Mouse (Mus musculus) monocyte, adult 2 months (primary cell): Measurements from ENCODE around the gene Wdfy3.
"Not testable (repeated sequence)": the region's sequence is repeated elsewhere in the genome, so short reads cannot be mapped to it uniquely, and the experiment has no call there.

Source experiments
- DNase-seq, 2 experiments: peaks; one replicate each; pipeline ENCODE4 v3.0.0; 2022; ENCODE audit warnings: low spot score in 2 of 2, low read depth in 1 of 2

The Wdfy3 gene

DNA sequence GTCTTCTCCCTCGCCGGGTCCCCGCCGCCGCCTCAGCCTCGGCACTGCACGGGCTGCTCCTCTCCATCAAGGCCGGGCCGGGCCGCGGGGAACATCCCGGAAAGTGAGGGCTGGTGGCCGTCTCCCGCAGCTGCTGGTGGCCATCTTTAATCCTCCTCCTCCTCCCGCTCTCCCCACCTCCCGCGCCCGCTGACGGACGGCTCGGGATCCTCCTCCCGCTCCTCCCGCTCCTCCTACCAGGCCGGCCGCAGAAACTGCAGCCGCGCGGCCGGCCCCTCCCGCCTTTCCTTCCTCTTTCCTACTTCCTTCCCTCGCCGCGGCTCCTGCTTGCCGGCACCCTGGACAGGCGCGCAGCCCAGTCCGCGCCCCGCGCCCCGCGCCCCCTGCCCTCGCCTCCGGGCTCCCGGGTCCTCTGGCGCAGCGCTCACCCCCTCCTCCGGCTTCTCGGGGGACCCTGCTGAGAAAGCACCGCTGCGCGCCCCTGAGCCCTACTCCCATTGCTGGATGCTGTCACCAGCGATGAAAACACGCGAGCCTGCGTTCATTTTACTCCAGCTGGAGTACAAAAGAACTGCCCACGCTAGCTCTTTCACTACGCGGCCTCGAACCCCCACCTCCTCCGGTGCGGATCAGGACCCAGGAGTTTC is at the start of gene Wdfy3:
Wdfy3 (minus strand) TSS at position 155 of the 647 bp plus-strand sequence.
- peak; percentile 78 to 80 for DNase-seq

DNA sequence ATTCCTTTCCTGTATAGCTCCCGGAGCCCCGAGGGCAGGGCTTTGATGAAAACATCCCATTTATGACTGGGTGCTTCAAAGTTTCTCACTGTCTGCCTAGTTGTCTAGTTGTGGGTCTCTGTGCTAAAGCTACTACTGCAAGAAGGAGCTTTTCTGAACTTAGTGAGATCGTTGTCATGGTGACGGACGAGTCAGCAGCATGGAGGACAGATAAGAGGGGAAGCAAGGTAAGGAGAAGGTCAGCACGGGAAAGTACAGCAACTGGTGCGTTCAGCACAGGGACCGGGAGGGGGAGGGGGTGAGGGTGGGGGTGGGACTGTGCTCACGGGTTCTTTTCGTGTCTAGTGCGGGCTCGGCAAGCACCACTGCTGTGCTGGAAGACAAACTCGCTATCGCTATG is 43.3 kb upstream of the Wdfy3 start:
- DNase-seq: no peak

DNA sequence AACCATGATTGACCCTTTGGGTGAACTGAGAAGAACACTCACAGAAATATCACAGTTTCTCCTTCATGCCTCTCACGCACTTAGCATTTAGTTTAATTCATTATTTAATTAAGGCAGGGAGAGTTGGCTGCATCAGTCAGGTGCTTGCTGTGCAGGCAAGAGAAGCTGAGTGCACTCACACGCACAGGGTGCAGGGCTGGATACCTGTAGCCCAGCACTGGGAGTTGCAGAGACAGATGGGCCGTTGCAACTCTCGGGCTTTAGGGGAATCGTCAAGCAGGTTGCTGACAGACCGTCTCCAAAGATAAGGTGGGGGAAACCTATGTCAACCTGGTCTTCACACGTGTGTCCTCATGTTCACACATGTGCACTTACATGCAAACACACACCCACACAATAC is 42.3 kb upstream of the Wdfy3 start:
- no peak for DNase-seq

DNA sequence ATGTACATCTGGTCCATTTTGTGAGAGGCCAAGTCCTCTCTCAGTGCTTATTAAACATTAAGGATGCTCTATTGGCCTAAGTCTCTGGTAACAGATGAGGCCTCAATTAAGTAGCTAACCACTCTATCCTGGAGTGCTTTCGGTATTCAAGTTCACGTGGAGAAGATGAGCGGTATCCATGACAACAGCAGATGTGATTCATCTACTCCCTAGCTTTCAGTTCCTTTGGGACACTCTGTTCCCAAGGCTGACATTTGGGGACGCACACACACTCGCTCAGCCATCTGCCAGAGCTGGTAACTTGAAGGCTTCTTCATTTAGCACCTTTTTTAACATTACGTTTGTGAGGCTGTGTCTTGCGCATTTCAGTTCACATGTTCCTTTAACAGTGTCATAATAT is 40.3 kb upstream of the Wdfy3 start:
- DNase-seq: no peak

DNA sequence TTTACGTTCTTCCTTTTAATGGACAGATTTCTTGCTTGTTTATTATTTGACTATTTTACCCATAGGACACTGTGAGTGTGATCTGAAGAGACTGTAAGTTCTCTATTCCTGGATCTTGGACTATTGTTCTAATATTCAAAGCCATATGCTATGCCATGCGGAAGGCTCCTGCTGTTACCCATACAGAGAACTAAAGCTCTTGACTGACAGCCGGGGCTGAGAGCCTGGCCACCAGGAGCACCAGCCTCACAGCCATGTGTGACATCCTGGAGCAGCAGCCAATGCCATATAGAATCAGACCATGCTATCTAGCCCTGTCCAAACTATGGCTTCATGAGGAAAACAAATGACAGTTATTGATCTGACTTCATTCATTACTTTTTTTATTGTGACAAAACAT is 36.2 kb upstream of the Wdfy3 start:
- no peak for DNase-seq

DNA sequence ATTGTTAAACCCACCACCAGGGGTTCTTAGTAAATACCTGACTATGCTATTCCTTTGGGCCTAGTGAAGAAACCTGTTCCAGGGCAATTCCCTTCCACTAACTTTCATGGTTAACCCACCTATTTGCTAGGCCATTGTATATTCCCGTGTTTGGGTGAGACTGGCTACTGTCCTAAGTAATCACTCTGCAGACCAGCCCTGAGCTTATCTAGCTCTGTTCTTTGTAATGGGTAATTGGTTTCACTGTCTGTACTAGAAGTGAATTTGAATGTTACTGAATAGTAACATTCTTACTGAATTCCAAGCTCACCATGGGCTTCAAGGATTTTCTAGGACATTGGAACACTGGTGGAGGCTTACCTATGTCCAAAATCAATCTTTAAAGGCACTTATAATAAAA is 32.1 kb upstream of the Wdfy3 start:
- DNase-seq: not testable (repeated sequence)

DNA sequence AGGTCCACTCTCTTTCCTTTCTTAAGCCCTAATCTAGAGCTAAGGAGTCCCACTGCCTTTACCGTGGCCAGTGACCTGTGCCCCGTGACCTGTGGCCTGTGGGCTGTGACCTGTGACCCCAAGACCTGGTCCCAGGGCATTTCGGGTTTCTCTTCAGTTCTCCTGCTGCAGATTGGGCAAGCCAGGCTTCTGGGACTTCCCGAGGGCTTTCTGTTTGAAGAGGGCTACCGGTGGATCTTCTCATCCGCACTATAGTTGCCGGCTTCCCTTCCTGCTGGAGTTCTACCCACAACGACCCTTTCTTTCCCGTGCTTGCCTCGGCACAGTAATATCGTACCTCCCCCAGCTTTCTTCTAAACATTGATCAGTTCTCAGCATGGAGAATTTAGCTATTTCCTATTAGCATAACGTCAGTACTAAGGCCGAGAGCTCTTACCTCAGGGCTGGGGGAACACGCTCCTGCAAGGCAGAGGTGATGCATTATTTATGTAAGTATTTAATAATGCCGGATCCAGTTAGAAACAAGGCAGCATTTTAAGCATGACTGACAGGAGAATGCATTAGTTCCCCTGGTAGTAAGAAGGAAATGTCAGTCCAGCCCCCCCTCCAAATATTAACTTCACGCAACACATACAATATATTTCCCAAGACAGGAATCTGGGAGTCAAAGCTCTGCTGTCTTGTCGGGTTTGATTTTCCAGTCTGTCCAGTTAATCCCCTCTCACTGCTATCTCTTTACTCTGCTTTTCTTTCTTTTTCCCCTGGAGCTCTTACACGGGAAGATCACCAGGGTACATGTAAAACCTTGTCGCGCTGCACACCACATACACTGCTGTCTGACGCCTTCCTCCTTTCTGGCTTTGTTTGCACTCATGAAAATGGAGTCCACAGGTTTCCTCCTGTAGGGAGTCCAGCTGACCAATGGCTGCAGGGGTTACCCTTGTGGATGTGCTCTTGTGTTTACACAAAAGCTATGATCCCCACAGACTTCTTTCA is 30.8 kb upstream of the Wdfy3 start:
- no peak for DNase-seq

DNA sequence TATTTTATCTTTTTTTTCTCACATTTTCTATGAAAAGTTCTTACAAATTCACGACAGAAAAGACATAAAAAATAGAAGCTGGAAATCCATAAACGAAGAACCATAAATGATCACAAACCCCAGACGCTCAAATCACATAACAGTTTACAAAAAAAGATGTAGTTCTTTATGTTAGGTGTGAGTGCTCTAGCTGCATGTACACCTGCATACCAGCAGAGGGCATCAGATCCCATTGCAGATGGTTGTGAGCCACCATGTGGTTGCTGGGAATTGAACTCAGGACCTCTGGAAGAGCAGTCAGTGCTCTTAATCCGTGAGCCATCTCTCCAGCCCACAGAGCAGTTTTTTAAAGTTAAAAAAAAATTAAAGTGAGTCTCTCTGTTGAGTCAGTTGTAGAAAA is 25.9 kb upstream of the Wdfy3 start:
- DNase-seq: no peak

DNA sequence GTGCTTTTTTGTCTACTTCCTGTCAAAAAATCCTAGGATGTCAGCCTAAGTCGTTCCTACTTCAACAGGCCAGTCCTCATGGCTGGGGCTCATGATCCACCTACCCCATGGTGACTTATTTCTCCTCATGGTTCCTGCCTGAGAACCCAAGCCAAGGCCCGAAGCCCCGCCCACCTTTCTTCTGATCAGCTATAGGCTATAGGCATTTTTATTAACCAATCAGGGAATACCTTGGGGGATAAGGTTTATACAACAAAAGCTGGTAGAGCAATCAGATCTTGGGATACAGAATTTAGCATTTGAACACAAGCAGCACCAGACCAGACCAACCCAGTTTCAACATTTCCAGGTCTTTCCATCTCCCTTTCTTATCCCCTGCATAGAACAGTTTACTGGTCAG is 21.0 kb upstream of the Wdfy3 start:
- no peak for DNase-seq

DNA sequence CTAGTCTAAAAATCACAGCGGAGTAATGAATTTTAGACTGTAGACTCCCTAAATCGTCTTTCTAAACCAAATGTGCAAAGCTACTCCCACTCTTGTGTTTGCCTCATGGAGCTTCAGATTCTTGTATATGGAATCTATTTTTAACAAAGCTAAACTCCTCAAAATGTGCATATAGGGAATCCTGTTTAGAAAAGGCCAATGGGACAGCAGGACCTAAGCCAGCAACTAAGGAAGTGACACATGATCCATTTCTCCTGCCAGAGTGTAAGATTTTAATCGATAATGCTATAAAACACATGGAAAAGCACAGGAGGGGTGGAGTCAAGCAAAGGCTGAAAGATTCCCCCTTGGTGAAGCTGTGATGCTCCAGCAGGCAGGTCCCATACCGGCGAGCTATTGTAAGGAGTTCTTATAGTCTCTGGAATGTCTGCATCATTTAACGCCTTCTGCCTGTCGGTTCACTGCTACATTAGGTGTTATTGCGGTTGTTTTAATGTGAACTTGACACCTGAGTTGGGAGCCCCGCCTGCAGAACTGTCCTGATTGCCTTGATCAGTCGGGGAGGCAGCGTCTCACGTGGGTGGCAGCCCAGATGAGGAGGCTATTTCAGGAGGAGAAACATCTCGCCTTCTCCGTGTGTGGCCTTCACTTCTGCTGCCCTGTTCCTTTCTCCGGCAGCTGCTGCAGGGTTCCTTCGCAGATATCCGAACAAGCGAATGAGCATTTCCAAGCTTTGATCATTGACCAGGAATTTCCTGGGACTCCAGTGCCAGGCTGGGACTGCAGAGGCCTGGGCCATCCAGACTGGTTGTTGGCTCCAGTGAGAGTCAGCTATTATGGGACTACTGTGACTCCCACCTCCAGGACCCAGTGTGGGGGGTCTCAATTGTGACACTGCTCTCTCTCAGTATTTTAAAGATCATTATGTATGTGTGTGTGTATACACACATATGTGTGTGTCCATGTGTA is 15.3 kb upstream of the Wdfy3 start:
- no peak for DNase-seq

DNA sequence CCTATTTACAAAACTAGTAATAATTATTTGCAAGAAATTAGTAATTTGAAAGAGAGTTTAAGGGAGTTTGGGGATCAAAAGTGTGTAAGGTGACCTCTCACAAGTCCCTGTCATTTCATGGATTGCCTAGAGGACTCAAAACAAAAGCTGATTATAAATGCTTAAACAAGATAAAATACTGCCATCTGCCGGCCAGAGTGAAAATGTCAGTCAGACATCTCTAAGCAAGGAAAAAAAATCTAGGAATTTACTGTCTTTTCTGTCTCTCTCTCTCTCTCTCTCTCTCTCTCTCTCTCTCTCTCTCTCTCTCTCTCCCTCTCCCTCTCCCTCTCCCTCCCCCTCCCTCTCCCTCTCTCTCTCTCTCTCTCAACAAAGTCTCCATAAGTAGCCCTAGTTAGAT is 4.4 kb upstream of the Wdfy3 start:
- no peak for DNase-seq

DNA sequence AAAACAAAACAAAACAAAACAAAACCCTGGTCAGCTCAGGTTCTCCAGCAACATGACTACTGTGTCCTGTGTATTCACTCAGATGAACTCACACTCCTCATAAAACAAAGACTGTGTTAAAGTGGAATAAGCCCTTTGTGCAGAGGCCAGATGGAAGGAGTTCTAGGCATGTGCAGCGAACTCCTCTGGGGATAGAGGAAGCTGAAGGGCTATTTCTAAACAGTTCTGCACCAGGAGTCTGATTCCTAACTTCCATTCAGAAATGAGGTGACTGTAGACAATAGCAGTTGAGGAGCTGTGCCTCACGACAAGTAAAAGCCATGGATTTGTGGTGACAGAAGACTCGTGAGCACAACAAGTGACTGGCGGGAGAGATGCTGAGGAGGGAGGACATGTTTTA is 2.3 kb upstream of the Wdfy3 start:
- no peak for DNase-seq

DNA sequence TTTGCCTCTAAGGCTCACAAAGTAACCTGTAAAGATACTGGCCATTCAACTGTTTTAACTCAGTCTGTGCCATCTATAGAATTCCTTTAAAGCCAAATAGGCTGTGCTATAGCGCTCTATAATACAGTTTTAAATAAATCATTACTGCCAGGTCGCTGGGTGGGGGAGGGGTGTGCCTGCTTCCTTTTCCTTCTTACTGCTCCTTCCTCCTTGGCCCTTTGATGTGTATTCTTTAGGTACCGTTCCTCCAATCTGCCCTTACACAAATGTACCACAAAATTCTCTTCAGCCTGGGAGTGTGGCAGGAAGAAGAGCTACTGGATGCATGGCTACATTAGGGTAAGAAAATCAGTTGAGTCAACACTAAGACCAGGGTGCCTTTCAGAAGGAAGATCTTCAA is 1.5 kb upstream of the Wdfy3 start:
- DNase-seq: no peak

DNA sequence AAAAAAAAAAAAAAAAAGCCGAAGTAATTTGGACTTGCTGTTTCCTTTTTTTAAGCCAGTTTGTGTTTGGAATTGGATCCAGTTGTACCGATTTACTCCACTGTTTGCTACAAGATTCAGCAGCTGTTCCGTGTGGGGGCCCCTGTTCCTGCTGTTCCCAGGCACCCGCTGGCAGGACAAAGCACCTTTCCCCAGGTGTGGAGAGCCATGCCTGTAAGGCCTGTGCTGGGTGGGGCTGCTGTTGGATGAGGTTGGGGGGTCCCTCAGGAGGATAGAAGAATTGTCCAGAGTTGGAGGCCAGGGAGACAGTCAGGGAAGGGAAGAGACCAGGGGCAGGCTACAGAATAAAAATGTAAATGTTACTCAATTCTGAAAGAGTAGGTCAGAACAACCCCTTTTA is 1.1 kb upstream of the Wdfy3 start:
- DNase-seq: no peak

DNA sequence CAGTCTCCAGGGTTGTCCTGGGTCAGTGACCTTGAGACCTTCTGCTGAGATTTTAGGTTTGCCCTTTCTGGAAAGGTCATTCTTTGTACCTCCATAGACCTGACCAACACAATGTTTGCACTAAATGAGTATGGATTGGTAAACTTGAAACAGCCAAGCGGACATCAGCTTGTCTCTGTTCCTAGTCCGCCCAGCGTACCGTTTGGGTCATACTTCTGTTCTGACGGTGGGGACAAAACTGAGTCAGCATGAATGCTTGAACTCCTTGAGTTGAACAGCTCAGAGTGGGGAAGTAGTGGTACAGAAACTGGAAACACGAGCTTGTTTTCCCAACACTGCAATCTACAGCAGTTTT is 670 bp upstream of the Wdfy3 start:
- peak; percentile 24 to 56 for DNase-seq

DNA sequence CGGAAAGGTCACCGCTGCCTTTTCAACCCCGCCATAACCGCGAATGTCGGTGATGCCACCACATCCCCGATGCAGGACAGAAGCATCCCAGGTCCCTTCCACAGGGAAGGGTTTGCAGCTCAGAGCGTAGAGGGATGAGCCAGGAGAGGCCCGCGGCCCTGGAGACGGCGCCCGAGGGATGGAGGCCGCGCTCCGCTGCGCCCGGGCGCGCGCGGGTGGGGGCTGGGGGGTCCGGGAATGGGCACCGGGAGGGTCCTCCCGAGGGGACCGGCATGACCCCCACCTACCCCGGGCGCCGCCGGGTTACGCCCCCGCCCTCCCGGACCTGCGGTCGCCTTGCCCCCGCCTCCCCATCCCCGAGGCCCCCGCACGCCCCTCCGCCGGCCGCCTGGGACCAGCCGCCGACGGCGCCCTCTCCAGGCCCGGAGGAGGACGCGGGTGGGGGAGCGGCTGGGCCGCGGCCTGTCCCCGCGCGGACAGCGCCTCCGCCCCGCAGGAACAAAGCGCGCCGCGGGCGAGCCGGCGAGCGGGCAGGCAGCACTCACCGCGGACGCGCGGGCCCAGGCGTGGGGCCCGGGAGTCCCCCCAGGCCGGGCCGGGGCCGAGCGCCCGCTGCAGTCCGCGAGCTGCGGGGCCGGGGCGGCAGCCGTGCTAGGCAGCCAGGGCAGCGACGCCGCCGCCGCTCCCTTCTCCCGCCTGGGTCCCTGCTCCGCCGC is 512 bp downstream of the Wdfy3 start:
- DNase-seq: no peak

DNA sequence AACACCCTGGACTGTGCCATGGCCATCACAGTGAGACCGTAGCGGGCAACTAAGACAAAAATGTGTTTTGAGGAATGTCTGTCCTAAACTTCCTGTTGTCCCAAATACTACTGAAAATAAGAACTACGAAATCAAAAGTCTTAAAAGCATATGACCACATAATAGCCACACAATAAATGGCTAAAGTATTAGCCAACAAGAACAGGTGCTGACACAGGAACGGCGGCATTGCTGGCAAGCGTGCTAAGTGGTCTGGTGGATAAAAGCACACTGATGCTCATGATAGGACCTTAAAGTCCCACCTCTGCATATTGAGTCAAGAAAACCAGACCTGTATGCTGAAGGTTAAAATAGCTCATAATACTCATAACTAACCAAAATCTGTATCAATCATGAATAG is 3.3 kb downstream of the Wdfy3 start:
- no peak for DNase-seq

DNA sequence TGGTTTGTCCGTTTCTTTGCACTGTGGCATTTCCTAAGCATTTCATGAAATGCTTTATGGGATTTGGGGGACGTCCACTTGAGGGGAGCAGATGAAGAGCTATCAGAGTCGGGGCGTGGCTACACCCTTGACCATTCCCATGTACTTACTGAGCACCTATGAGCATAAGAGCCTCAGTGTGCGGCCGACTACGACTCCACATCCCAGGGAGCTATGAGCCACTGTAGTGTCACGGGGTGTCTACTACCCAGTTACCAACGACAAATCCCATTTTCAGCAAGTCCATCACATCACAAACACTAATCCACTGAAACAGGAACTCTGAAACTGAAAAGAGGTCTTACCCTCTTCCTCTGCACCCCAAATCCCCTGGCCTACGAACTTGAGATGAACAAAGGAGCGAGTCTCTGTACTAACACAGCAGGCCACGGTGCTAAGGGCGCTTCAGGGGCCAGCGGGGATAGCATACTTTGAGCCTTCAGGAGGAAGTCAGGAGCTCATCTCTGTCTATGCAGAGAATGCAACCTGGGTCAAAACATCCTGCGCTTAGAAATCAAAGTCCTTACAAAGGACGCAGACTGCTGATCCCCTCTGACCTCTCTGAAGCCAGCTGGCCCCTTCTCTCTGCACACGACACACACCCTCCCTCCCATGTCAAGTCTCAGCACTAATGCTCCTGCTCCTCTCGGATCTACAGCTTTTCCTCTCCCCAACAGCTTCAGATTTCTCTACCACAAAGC is 6.5 kb downstream of the Wdfy3 start:
- DNase-seq: no peak

DNA sequence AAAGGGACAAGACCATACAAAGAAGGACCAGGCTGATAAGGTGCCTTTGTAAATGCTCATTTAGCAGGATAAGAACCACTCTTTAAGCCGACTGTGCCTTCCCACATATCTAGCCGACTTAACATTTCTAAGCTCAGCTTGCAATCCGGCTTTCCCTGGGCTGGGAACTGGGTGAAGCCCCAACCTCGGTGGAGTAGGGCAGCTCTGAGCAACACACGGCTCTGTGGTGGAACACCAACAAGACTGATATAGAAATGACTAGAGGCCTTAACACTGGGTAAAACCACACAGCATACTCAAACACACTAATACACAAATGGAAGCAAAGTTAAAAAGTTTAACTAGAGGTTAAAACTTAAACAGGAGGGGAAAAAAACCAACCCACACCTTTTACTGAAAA is 7.9 kb downstream of the Wdfy3 start:
- no peak for DNase-seq

DNA sequence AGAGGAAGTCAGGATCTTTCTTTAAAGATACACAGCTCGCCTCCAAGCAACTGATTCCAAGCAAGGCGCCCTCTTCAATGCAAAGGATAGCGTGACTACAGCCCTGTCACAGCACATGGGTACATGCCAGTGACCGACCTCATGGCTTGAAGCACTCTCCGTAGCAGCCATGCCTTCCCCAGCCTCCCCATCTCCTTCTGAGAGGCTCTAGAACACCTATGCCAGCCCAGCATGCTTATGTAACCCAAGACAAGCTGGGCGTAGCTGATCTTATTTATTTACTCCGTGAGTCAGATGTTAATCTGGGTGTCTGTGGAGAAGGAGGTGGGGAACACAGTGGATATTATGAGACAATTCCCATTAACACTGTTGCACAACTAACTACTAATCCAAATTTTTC is 13.8 kb downstream of the Wdfy3 start:
- no peak for DNase-seq
